Mouse (Mus musculus) spleen, adult 18-20 months (tissue): ENCODE measurements around the gene Olfr112.
"Not testable (repeated sequence)": the region's sequence is repeated elsewhere in the genome, so short reads cannot be mapped to it uniquely, and the experiment has no call there.

Experiments used
- DNase-seq, 2 experiments: peaks; one replicate each; pipeline ENCODE4 v3.0.0; 2022; ENCODE audit warnings: mixed read lengths in 2 of 2

The Olfr112 gene

GRCm38 (mm10) chr17:37569351-37569750, at the start of gene Olfr112:
Gene Olfr112, minus strand, starts transcription at chr17:37569451.
- DNase-seq, result no peak

GRCm38 (mm10) chr17:37592643-37593042, 23.4 kb upstream of the Olfr112 start, which contains the start of gene Olfr114:
Gene Olfr114, minus strand, starts transcription at chr17:37592743.
- no peak for DNase-seq

- no peak for DNase-seq
Observed at GRCm38 (mm10) chr17:37577563-37577962, 8.3 kb upstream of the Olfr112 start, which contains the start of gene Olfr113. Gene Olfr113, minus strand, starts transcription at chr17:37577663.

GRCm38 (mm10) chr17:37558913-37559615, 10.2 kb downstream of the Olfr112 start:
- no peak for DNase-seq

- DNase-seq, result no peak
Observed at GRCm38 (mm10) chr17:37543800-37544435, 25.3 kb downstream of the Olfr112 start.

GRCm38 (mm10) chr17:37541454-37542119, 27.7 kb downstream of the Olfr112 start:
- no peak for DNase-seq

- DNase-seq, result not testable (repeated sequence)
Observed at GRCm38 (mm10) chr17:37538416-37538815, 30.8 kb downstream of the Olfr112 start.

GRCm38 (mm10) chr17:37535173-37535572, 34.1 kb downstream of the Olfr112 start:
- DNase-seq, result no peak

- not testable (repeated sequence) for DNase-seq
Observed at GRCm38 (mm10) chr17:37525427-37525826, 43.8 kb downstream of the Olfr112 start.

- DNase-seq, result not testable (repeated sequence)
Observed at GRCm38 (mm10) chr17:37524612-37525011, 44.6 kb downstream of the Olfr112 start.
